Comparison of ENCODE assay signal across 8 mouse cellular contexts in the genomic region with DNA sequence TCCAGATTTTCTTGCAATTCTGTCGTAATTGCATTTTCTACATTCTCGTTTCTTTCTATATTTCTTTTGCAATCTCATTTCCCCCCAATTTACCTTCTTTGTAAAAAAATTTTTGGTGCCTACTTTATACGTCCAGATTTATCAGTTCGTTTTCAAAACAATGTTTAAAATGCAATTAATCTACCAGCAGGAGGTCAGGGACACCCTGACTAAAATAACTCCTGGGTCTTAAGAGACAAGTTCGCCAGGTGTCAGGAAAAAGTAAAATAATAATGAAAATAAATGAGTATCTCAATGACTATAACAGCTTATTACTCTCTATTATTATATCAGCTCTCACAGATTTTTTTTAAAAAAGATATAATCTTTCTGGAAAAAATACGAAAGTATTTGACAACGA. TPM values are rescaled to one million over a fixed set of nuclear protein-coding genes. Genes with fewer than 3 reads are reported as not detected.
DNase-seq lines count a peak whose midpoint lies in the region; ATAC-seq and TF ChIP-seq lines count a peak whose summit lies in the region.

No protein-coding gene starts in this region.

- H3K4me3 ChIP-seq in kidney, adult 2 months (ENCODE audit: insufficient read depth, low read depth, low read length) = peak overlapping the region; percentile 42
- H3K4me3 ChIP-seq in bone marrow, adult 2 months (replicated peaks; ENCODE audit: control insufficient read depth, low read depth, low read length) = peak overlapping the region; percentile 60
- H3K4me3 ChIP-seq in hindbrain, embryonic 12.5 days = peak overlapping the region; percentile 61
- peak overlapping the region; percentile 47 for H3K4me3 ChIP-seq in midbrain, embryonic 11.5 days (ENCODE audit: low read depth, low read length)

- H3K9me3 ChIP-seq in hindbrain, embryonic 12.5 days (replicated peaks) = no peaks in the 10 kb centered on the region
- no peaks in the 10 kb centered on the region for H3K9me3 ChIP-seq in midbrain, embryonic 11.5 days (ENCODE audit: control insufficient read depth, low read length)

- ATAC-seq in hindbrain, embryonic 12.5 days (ENCODE audit: low FRiP score) = no peak
- ATAC-seq in midbrain, embryonic 11.5 days (ENCODE audit: low FRiP score) = no peak
- ATAC-seq in megakaryocyte-erythroid progenitor cell, adult 5-6 weeks (replicated peaks; ENCODE audit: low FRiP score, low TSS enrichment, poor library complexity, severe bottlenecking) = no peak

- no peak for DNase-seq in kidney, adult 2 months
- no peak for DNase-seq in kidney, postnatal 14 days
- DNase-seq in midbrain, embryonic 11.5 days (ENCODE audit: low spot score, missing footprints) = no peak
- DNase-seq in adrenal gland, adult 2 months = no peak
- no peak for DNase-seq in cerebellum, postnatal 25 days

- no peak overlapping the region for H3K9ac ChIP-seq in hindbrain, embryonic 12.5 days
- peak overlapping the region; percentile 79 for H3K9ac ChIP-seq in midbrain, embryonic 11.5 days (ENCODE audit: low read length)

- WGBS in kidney, adult 2 months = 48% methylated on average over 7 of the region's 7 CpGs
- WGBS in bone marrow, adult 2 months = 32% methylated on average over 7 of the region's 7 CpGs
- WGBS in hindbrain, embryonic 12.5 days = 15% methylated on average over 7 of the region's 7 CpGs
- WGBS in midbrain, embryonic 11.5 days = 17% methylated on average over 7 of the region's 7 CpGs

- TF ChIP-seq POLR2A in kidney, adult 2 months (IDR thresholded peaks at IDR 0.05; ENCODE audit: low read depth, low read length) = no peak
- TF ChIP-seq POLR2A in bone marrow, adult 2 months (IDR thresholded peaks at IDR 0.05; ENCODE audit: borderline replicate concordance, control insufficient read depth, low read depth, low read length) = no peak

- H3K27ac ChIP-seq in kidney, adult 2 months (ENCODE audit: insufficient read depth, low read depth, low read length) = peak overlapping the region; percentile 37
- peak overlapping the region; percentile 87; the same call in 1 of the 2 replicates for H3K27ac ChIP-seq in bone marrow, adult 2 months (ENCODE audit: control insufficient read depth, insufficient read depth, low read depth, low read length, poor library complexity)
- peak overlapping the region; percentile 87 for H3K27ac ChIP-seq in hindbrain, embryonic 12.5 days
- H3K27ac ChIP-seq in midbrain, embryonic 11.5 days (ENCODE audit: low read depth, low read length) = peak overlapping the region; percentile 96

- peak overlapping the region; percentile 80 for H3K4me2 ChIP-seq in hindbrain, embryonic 12.5 days (replicated peaks)
- H3K4me2 ChIP-seq in midbrain, embryonic 11.5 days = peak overlapping the region; percentile 73

- no peaks in the 10 kb centered on the region for H3K36me3 ChIP-seq in kidney, adult 2 months (ENCODE audit: control insufficient read depth, insufficient read depth, low read length)
- H3K36me3 ChIP-seq in hindbrain, embryonic 12.5 days = no peaks in the 10 kb centered on the region
- no peaks in the 10 kb centered on the region for H3K36me3 ChIP-seq in midbrain, embryonic 11.5 days (ENCODE audit: control insufficient read depth, insufficient read depth, low read length)

- H3K27me3 ChIP-seq in kidney, adult 2 months (replicated peaks; ENCODE audit: control insufficient read depth, insufficient read depth, low read length) = no peaks in the 10 kb centered on the region; the same call in 1 of the 2 replicates
- no peaks in the 10 kb centered on the region for H3K27me3 ChIP-seq in hindbrain, embryonic 12.5 days
- no peaks in the 10 kb centered on the region for H3K27me3 ChIP-seq in midbrain, embryonic 11.5 days (ENCODE audit: control insufficient read depth, insufficient read depth, low read length)

- H3K4me1 ChIP-seq in kidney, adult 2 months (ENCODE audit: control insufficient read depth, insufficient read depth, low read length) = no peaks in the 10 kb centered on the region
- H3K4me1 ChIP-seq in bone marrow, adult 2 months (ENCODE audit: control insufficient read depth, insufficient read depth, low read length) = no peaks in the 10 kb centered on the region
- H3K4me1 ChIP-seq in hindbrain, embryonic 12.5 days = peaks cover 19% of the 10 kb centered on the region
- peaks cover 22% of the 10 kb centered on the region for H3K4me1 ChIP-seq in midbrain, embryonic 11.5 days (ENCODE audit: control insufficient read depth, insufficient read depth, low read length)

- TF ChIP-seq CTCF in kidney, adult 2 months (conservative IDR thresholded peaks at IDR 0.05; ENCODE audit: insufficient read depth, insufficient read length, low read depth, low read length) = no peak
- no peak for TF ChIP-seq CTCF in bone marrow, adult 2 months (IDR thresholded peaks at IDR 0.05; ENCODE audit: control insufficient read depth, insufficient read depth, low read length)

RNA-seq across cellular contexts. Expression of gene Zeb2, which starts 0.4 kb away (rescaled TPM):
- polyA plus RNA-seq in kidney, adult 2 months (2012; rRNA removed) = 22.7 and 25.6 TPM in 2 replicates
- 116 and 143 TPM in 2 replicates for polyA plus RNA-seq in bone marrow, adult 2 months (2011; ENCODE audit: insufficient read depth, insufficient read length, low replicate concordance, missing spikeins)
- polyA plus RNA-seq in hindbrain, embryonic 12.5 days (2016; fragmentation: Nextera tagmentation; extraction: Ambion mirVana) = 47.3 and 60.5 TPM in 2 replicates
- 61.2 and 69.9 TPM in 2 replicates for polyA plus RNA-seq in midbrain, embryonic 11.5 days (2014; fragmentation: Nextera tagmentation; extraction: Ambion mirVana)
- total RNA-seq in adrenal gland, adult 2 months (2021) = 100 to 1,000 TPM; 162 to 223 TPM
- 9.8 and 12.4 TPM in 2 replicates for polyA plus RNA-seq in adrenal gland, adult 2 months (2012; rRNA removed)
- 118 and 125 TPM in 2 replicates for total RNA-seq in megakaryocyte-erythroid progenitor cell, adult 5-6 weeks (2014; fragmentation: Nextera tagmentation)
- total RNA-seq in megakaryocyte-erythroid progenitor cell, adult 5-6 weeks (2017) = 113 and 119 TPM in 2 replicates

Comparison
In these comparisons a context has a peak if more than half of its experiments do, and no peak if none do; other contexts are left out.
1. H3K27ac ChIP-seq: peak in every context shown above with its lines; median percentile 96 in midbrain, embryonic 11.5 days; 87 in bone marrow, adult 2 months; 87 in hindbrain, embryonic 12.5 days; 37 in kidney, adult 2 months.